Mouse (Mus musculus): ENCODE results near the gene Cldn10. TPM values are rescaled to one million over a fixed set of nuclear protein-coding genes. Genes with fewer than 3 reads are reported as not detected.

The Cldn10 gene
- polyA plus RNA-seq, 1 experiment = 40.1 TPM

DNA sequence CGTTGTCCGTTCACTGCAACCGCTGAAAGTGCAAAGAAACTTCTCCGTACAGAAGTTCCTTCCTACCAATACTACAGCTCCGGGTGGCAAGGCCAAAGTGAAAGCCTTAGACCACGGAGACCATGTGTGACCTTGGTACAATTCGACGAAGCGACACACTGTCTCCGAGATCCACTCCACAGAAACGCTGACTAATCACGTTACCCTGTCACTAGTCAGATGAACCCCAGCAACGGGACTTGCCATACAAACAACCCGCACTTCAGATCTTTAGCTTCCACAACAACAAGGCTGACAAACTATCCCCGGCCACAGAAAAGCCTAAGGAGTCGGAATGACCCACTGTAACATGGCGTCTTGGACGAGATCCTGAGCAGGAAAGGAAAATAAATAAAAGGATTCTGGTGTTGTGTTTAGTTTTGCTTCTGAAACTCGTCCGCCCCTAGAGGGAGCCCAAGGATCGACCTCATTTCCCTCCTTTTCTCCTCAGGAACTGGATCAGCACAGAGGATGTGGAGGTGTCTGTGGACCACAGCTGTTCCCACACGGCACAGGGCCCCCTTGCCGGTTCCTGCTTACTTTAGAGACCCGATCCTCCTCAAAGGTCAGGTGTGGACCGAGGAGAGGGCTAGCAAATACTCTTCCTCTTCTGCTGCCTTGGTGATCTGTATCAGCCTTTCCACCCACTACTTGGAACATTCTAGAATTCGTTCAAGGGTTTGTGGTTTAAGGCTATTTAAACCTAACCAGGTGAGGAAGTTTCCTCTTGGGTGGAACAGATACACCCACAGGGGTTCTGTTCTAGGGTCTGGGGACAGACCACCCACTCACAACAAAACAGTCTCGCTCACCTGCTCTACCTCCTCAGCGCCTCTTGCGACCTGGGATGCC, 122.9 kb downstream of the Cldn10 start:
- no peak for DNase-seq (ENCODE audit: low read depth)

DNA sequence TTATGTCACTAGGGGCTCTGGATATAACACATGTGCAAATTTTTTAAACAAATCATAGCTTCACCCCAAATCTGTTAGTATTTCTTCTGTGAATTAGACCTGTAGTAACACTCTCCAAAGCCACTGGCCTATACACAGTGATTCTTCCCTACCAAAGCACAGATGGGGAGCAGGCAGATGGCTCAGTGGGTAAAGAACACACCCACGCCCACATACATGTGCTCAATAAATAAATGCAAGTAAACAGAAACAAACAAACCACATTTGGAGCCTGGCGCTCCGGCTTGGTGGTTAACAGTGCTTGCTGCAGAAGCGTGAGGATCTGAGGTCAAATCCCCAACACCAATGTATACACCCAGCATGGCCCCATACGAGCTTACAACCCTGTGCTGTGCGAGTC, 123.8 kb downstream of the Cldn10 start:
- no peak for DNase-seq (ENCODE audit: low read depth)

GRCm38 (mm10) chr14:118913651-118914050, 125.9 kb downstream of the Cldn10 start:
- DNase-seq (ENCODE audit: low read depth) = no peak

DNA sequence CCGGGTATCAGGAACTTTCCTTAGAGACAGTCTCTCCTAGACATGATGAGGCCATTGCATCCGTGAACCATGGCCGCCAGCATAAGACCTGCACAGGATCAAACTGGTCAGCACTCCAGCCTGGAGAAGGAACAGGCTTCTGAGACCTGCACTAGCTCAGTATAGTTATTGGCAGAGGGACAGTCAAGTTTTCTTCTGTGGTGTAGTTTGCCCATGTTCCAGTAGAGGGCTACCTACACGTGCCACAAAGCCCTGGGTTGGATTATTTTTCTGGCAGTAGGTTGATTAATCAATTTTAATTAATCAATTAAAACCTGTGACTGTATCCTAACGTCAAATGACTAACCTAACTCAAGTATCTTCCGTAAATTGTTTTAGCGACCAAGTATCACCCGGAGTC, 131.3 kb downstream of the Cldn10 start:
- no peak for DNase-seq (ENCODE audit: low read depth)

- no peak for DNase-seq (ENCODE audit: low read depth)
Measured at GRCm38 (mm10) chr14:118920654-118921053, 132.9 kb downstream of the Cldn10 start.

GRCm38 (mm10) chr14:118922251-118922650, 134.5 kb downstream of the Cldn10 start:
- DNase-seq (ENCODE audit: low read depth) = no peak

GRCm38 (mm10) chr14:118922667-118923184, 135.0 kb downstream of the Cldn10 start:
- DNase-seq (ENCODE audit: low read depth) = no peak

Other genes with a start within 250 kb of the Cldn10 start
- gene Abcc4, start 81.7 kb upstream of the Cldn10 start, polyA plus RNA-seq (2012; rRNA removed) = 14.0 and 18.0 TPM in 2 replicates
- 4.8 and 5.8 TPM in 2 replicates for gene Dzip1, start 137.6 kb downstream of the Cldn10 start, polyA plus RNA-seq (2012; rRNA removed)
- 40.8 and 52.8 TPM in 2 replicates for gene Dnajc3, start 150.1 kb downstream of the Cldn10 start, polyA plus RNA-seq (2012; rRNA removed)